In genomic region chrX:167151341-167151740, GRCm38 (mm10) we compare ENCODE assay signal across 20 mouse cellular contexts. TPM values are rescaled to one million over a fixed set of nuclear protein-coding genes. Genes with fewer than 3 reads are reported as not detected.
DNase-seq lines count a peak whose midpoint lies in the region; ATAC-seq and TF ChIP-seq lines count a peak whose summit lies in the region.
"Had no signal": no experiment of that assay in that cellular context is flagged by ENCODE, and none has a peak within 500 bp of the region (broad histone marks: within the 10 kb centered on the region; RNA-seq: fewer than 3 reads in every experiment).

No protein-coding gene starts in this region.

- H3K4me2 ChIP-seq in hindbrain, embryonic 11.5 days (replicated peaks; ENCODE audit: low read depth, low read length) = no peak overlapping the region
- H3K4me2 ChIP-seq in hindbrain, embryonic 14.5 days (replicated peaks) = no peak overlapping the region
- H3K4me2 ChIP-seq in heart, postnatal 0 days (ENCODE audit: low read depth, low read length) = no peak overlapping the region
- H3K4me2 ChIP-seq in neural tube, embryonic 15.5 days = no peak overlapping the region
- H3K4me2 ChIP-seq: intestine, embryonic 15.5 days; limb, embryonic 15.5 days; neural tube, embryonic 12.5 days had no signal

- 0 out of 2 replicates have a peak, but pooled peaks have one; percentile 28 for TF ChIP-seq EP300 in heart, postnatal 0 days (IDR thresholded peaks at IDR 0.05; ENCODE audit: low read depth)

- no peak overlapping the region for H3K9ac ChIP-seq in hindbrain, embryonic 11.5 days (ENCODE audit: low read depth, low read length)
- no peak overlapping the region for H3K9ac ChIP-seq in hindbrain, embryonic 14.5 days
- H3K9ac ChIP-seq in heart, postnatal 0 days (replicated peaks; ENCODE audit: low read depth, low read length) = no peak overlapping the region
- no peak overlapping the region for H3K9ac ChIP-seq in neural tube, embryonic 15.5 days (replicated peaks)
- H3K9ac ChIP-seq: intestine, embryonic 15.5 days; limb, embryonic 15.5 days; liver, postnatal 0 days; neural tube, embryonic 12.5 days had no signal

- 48% methylated on average over 3 of the region's 3 CpGs for WGBS in hindbrain, embryonic 11.5 days
- 47% methylated on average over 3 of the region's 3 CpGs for WGBS in hindbrain, embryonic 14.5 days
- 60% methylated on average over 3 of the region's 3 CpGs for WGBS in heart, postnatal 0 days
- WGBS in neural tube, embryonic 15.5 days = 44% methylated on average over 3 of the region's 3 CpGs

- H3K36me3 ChIP-seq in hindbrain, embryonic 11.5 days (ENCODE audit: control insufficient read depth, insufficient read depth, low read length) = no peaks in the 10 kb centered on the region
- no peaks in the 10 kb centered on the region for H3K36me3 ChIP-seq in hindbrain, embryonic 14.5 days (replicated peaks; ENCODE audit: control insufficient read depth, insufficient read depth)
- no peaks in the 10 kb centered on the region for H3K36me3 ChIP-seq in heart, postnatal 0 days (replicated peaks; ENCODE audit: control insufficient read depth, insufficient read depth, low read length)
- no peaks in the 10 kb centered on the region for H3K36me3 ChIP-seq in neural tube, embryonic 15.5 days
- H3K36me3 ChIP-seq: intestine, embryonic 15.5 days; limb, embryonic 15.5 days; neural tube, embryonic 12.5 days had no signal

- peak; percentile 33; the same call in 1 of the 2 replicates for ATAC-seq in hindbrain, embryonic 11.5 days (ENCODE audit: low FRiP score)
- no peak for ATAC-seq in hindbrain, embryonic 14.5 days (ENCODE audit: low FRiP score)
- 0 out of 2 replicates have a peak, but pooled peaks have one; percentile 36 for ATAC-seq in heart, postnatal 0 days (ENCODE audit: insufficient read depth, low read depth)
- no peak for ATAC-seq in megakaryocyte progenitor cell, adult 5-6 weeks (replicated peaks; ENCODE audit: poor library complexity)
- ATAC-seq in neural tube, embryonic 15.5 days (ENCODE audit: low FRiP score) = no peak
- ATAC-seq: forebrain, embryonic 14.5 days; intestine, embryonic 15.5 days; liver, postnatal 0 days had no signal

- no peak overlapping the region for H3K4me3 ChIP-seq in hindbrain, embryonic 11.5 days (ENCODE audit: low read depth, low read length)
- H3K4me3 ChIP-seq in hindbrain, embryonic 14.5 days (replicated peaks; ENCODE audit: low read length) = no peak overlapping the region
- H3K4me3 ChIP-seq in heart, postnatal 0 days (ENCODE audit: low read depth, low read length) = no peak overlapping the region
- H3K4me3 ChIP-seq in neural tube, embryonic 15.5 days (replicated peaks) = no peak overlapping the region
- H3K4me3 ChIP-seq: intestine, embryonic 15.5 days; limb, embryonic 15.5 days; neural tube, embryonic 12.5 days had no signal

- no peaks in the 10 kb centered on the region for H3K4me1 ChIP-seq in hindbrain, embryonic 11.5 days (replicated peaks; ENCODE audit: control insufficient read depth, insufficient read depth, low read length)
- 0 out of 2 replicates have a peak, but pooled peaks cover 3% of the 10 kb centered on the region for H3K4me1 ChIP-seq in hindbrain, embryonic 14.5 days (replicated peaks; ENCODE audit: control insufficient read depth, insufficient read depth, low read length)
- H3K4me1 ChIP-seq in heart, postnatal 0 days (ENCODE audit: control insufficient read depth, insufficient read depth) = no peaks in the 10 kb centered on the region
- H3K4me1 ChIP-seq in neural tube, embryonic 15.5 days = no peaks in the 10 kb centered on the region
- H3K4me1 ChIP-seq: intestine, embryonic 15.5 days; neural tube, embryonic 12.5 days had no signal

- TF ChIP-seq CTCF in heart, postnatal 0 days (IDR thresholded peaks at IDR 0.05; ENCODE audit: low read depth) = no peak

- peak; percentile 1 for DNase-seq in embryo, embryonic 9.5 days (ENCODE audit: extremely low spot score)
- no peak for DNase-seq in embryo, embryonic 11 days
- DNase-seq in hindbrain, embryonic 11.5 days (ENCODE audit: low spot score) = no peak
- no peak for DNase-seq in hindbrain, embryonic 14.5 days (ENCODE audit: low spot score)
- DNase-seq in brain, adult 2 months (ENCODE audit: low read depth, low spot score) = peak; percentile 39
- no peak for DNase-seq in heart, postnatal 0 days (ENCODE audit: low spot score)
- DNase-seq: adrenal gland, postnatal 25 days; cerebellum, postnatal 25 days; kidney, postnatal 10 days; liver, postnatal 0 days; midbrain, embryonic 14.5 days; spleen, adult 18-20 months; thymus, postnatal 36 days had no signal

- H3K27ac ChIP-seq in hindbrain, embryonic 11.5 days (ENCODE audit: low read depth, low read length) = no peak overlapping the region
- no peak overlapping the region for H3K27ac ChIP-seq in hindbrain, embryonic 14.5 days
- peak overlapping the region; percentile 43; the same call in 1 of the 2 replicates for H3K27ac ChIP-seq in heart, postnatal 0 days (ENCODE audit: low read depth)
- H3K27ac ChIP-seq in neural tube, embryonic 15.5 days (replicated peaks) = no peak overlapping the region
- H3K27ac ChIP-seq: intestine, embryonic 15.5 days; limb, embryonic 15.5 days; neural tube, embryonic 12.5 days had no signal

- H3K27me3 ChIP-seq in hindbrain, embryonic 11.5 days (ENCODE audit: control insufficient read depth, insufficient read depth, low read length) = no peaks in the 10 kb centered on the region; the same call in 1 of the 2 replicates
- peaks cover 27% of the 10 kb centered on the region; the same call in 1 of the 2 replicates for H3K27me3 ChIP-seq in hindbrain, embryonic 14.5 days (ENCODE audit: control insufficient read depth, insufficient read depth, low read length)
- no peaks in the 10 kb centered on the region for H3K27me3 ChIP-seq in heart, postnatal 0 days (ENCODE audit: control insufficient read depth, insufficient read depth, low read length)
- H3K27me3 ChIP-seq in neural tube, embryonic 15.5 days (replicated peaks) = peaks cover 22% of the 10 kb centered on the region; the same call in 1 of the 2 replicates
- H3K27me3 ChIP-seq: CH12.LX; intestine, embryonic 15.5 days had no signal

- no peaks in the 10 kb centered on the region for H3K9me3 ChIP-seq in hindbrain, embryonic 11.5 days (ENCODE audit: control insufficient read depth, low read length)
- H3K9me3 ChIP-seq in hindbrain, embryonic 14.5 days (ENCODE audit: control insufficient read depth, low read length) = no peaks in the 10 kb centered on the region
- H3K9me3 ChIP-seq in heart, postnatal 0 days (replicated peaks; ENCODE audit: control insufficient read depth, low read length) = no peaks in the 10 kb centered on the region
- no peaks in the 10 kb centered on the region for H3K9me3 ChIP-seq in neural tube, embryonic 15.5 days (replicated peaks)
- H3K9me3 ChIP-seq: intestine, embryonic 15.5 days; limb, embryonic 15.5 days; neural tube, embryonic 12.5 days had no signal

RNA-seq across cellular contexts. Expression of gene Tmsb4x, which starts 57.8 kb away (rescaled TPM):
- 6,076 and 6,498 TPM in 2 replicates for polyA plus RNA-seq in hindbrain, embryonic 11.5 days (2014; fragmentation: Nextera tagmentation; extraction: Ambion mirVana)
- 4,629 and 5,303 TPM in 2 replicates for polyA plus RNA-seq in hindbrain, embryonic 14.5 days (2014; fragmentation: Nextera tagmentation; extraction: Ambion mirVana)
- 495 and 525 TPM in 2 replicates for total RNA-seq in heart, postnatal 0 days (2014; rRNA removed; ENCODE audit: low replicate concordance)
- polyA plus RNA-seq in heart, postnatal 0 days (2015; fragmentation: Nextera tagmentation; extraction: Ambion mirVana) = 2,040 and 2,137 TPM in 2 replicates
- total RNA-seq in megakaryocyte progenitor cell, adult 5-6 weeks (2015) = 2,723 and 3,717 TPM in 2 replicates
- 1,582 and 2,074 TPM in 2 replicates for total RNA-seq in megakaryocyte progenitor cell, adult 5-6 weeks (2017)
- polyA plus RNA-seq in neural tube, embryonic 15.5 days (2015; fragmentation: Nextera tagmentation; extraction: Ambion mirVana) = 4,491 and 5,117 TPM in 2 replicates

Comparison
In these comparisons a context has a peak if more than half of its experiments do, and no peak if none do; other contexts are left out.
1. DNase-seq: peak in embryo, embryonic 9.5 days (single experiment) and brain, adult 2 months (single experiment); none in embryo, embryonic 11 days (single experiment), hindbrain, embryonic 11.5 days (single experiment), hindbrain, embryonic 14.5 days (single experiment) and heart, postnatal 0 days (single experiment).
2. ATAC-seq: peak in hindbrain, embryonic 11.5 days (single experiment) and heart, postnatal 0 days (single experiment); none in hindbrain, embryonic 14.5 days (single experiment), megakaryocyte progenitor cell, adult 5-6 weeks (single experiment) and neural tube, embryonic 15.5 days (single experiment).